Mouse (Mus musculus) embryo, embryonic 9.5 days (tissue): Measurements from ENCODE around the gene Map1s.

Experiments used
- DNase-seq: peaks from one replicate; pipeline ENCODE4 v3.0.0-alpha.2; 2017; ENCODE audit errors: extremely low spot score

The Map1s gene

DNA sequence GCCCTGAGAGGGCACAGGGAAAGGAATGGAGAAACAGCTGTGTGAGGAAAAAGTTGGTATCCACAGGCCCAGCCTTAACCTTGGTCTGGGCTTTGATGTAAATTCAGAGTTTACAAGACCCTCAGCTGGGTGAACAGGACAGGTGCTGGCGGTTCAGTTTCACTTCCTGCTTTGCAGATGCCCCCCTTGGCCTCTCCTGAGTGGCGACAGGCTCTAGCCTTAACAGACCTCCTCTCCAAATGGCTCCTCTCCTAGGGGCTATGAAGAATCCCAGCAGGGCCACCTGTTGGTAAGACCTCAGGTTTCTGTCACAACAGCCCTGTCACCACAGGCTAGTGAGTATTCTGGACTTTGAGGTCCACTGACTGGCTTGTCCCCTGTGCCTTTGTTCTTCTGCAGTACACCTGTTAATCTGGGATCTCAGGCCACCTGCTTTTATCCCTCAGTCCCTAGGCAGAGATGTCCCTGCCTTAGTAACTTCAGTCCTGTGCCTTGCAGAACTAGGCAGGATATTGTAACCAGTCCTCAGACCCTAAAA lies 7.0 kb upstream of the Map1s start:
- DNase-seq = no peak

DNA sequence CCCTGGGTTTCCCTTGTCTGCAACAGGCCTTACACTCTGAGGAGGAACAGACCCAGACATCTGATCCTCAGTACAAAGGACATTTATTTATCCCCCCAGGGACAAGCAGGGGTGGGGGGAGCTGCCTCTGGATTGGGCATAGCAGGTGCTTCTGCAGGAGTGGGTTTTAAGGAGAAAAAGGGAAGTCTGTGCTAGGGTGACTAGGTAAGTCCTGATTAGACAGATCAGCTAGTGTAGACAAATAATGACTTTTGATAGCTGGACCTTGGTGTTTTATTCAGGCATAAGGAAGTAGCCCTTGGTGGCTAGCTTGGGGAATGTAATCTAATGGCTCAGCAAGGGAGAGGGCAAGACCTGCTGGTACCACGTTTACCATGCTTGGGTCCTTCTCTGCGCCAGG lies 6.5 kb upstream of the Map1s start:
- no peak for DNase-seq

DNA sequence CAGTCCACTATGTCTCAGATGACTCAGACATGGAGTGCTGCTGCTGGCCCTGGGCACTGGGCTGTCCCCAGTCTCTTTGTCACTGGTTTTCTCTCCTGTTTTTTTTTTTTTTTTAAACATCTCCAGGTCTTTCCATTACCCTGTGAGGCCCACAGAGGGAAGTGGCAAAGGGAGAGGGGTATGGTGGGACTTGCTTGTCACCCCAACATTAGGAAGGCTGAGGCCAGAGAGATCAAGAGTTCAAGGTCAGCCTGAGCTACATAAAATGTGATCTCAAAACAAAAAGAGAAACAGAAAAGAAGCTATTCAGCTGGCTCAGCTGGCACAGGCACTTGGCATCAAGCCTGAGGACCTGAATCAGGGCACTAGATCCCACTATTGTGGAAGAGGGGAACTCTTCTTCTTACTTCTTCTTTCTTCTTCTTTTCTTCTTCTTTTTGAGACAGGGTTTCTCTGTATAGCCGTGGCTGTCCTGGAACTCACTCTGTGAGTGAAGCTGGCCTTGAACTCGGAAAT lies 4.8 kb upstream of the Map1s start:
- no peak for DNase-seq

DNA sequence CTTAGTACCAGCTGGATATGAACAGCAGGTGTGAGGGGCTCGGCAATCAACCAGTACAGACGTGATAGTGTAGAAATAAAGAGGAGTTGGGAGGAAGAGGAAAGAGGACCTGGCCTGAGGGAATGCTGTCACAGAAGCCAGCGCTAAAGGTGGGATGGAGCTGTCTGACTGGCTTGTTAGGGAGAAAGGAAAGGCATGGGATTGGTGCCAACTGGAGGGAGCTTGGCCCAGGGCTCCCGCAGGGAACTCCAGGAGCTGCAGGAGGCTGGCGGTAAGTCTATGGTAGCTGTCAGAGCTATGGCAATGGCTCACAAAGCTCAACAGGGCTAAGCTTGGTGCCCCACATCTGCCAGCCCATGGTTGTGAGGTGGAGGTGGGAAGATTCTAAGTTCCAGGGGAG lies 3.5 kb upstream of the Map1s start:
- no peak for DNase-seq

DNA sequence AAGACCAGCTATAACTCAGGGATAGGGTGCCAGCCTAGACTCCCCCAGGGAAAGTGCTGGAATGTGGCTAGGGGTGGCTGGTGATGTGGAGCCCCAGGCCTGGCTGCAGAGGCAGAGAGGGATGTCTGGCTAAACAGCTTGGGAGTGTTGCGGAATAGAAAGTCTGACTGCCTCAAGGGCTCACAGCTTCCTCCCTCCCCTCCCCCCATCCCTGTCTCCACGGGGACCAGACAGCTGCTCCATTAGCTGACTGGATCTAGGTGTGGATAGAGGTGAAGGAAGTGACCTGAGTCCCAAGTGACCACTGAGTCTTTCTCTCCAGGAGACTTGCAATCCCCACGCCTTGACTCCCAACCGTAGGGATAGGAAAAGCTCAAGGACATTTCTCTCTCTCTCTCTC lies 2.6 kb upstream of the Map1s start:
- no peak for DNase-seq

DNA sequence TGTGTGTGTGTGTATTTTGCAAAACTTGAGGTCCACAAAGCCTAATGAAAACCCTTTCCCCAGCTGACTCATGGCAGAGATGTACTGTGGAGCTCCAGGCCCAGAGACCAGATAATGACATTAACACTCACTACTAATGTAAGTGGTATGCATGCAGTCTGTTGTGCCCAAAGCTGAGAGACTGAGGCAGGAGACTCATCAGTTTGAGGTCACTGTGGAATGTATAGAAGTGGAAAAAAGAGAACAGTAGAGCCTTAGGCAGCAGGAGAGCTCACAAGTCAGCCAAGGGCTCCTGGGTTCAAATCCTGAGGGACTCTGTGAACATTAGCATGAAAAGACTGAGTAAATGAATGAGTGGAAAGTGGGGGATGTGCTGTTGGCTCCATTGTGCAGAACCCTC lies 2.1 kb upstream of the Map1s start:
- no peak for DNase-seq

DNA sequence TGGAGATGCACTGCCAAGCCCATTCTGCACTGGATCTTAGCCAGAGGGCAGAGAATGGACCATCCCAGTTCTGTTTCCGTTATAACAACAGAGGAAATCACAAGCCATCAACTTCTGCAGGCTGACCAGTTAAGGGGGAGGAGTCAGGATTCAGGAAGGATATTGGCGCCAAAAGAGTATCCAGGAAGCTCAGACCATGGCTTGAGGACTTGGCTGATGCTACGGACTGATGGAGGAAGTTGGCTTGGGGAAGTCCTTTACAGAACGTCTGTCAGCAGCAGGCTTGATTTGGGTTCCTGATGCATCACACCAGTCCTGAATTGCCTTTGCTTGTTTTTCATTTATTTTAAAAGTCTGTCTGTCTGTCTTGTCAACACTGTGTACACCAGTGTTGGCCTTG lies 1.2 kb upstream of the Map1s start:
- DNase-seq = no peak

DNA sequence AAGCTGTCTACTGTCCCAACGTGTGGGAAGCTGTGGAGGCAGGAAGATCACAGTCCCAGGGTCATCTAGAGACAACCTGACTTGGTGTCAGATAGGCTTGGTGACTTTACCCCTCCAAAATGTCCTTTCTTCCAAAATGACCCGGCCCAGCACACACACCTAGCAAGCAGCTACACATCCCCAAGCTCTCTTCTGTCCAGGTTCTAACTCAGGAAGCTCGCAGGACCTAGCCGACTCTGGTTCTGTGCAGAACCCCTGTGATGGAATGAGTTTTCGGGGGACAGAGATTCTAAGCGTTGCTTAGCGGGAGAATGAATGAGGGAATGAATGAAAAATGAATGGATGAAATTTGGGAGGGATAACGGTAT lies 285 bp upstream of the Map1s start:
- no peak for DNase-seq

DNA sequence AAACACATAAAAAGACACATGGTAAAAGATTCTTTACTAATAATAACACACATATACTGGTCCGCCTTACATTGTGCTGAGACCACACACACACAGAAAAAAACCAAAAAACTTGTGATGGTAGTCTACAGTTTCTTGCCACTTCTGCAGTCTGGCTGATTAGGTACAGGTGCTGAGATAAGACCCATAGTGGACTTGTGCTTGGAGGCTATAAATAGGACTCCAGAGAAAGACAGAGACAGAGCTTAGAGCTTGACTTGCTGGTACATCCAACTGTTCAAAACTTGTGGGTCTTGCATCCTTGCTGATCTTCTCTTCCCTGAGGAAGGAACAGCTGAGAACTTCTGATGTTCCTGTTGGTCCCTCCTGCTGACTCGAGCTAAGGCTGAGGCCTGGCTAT lies 1.8 kb downstream of the Map1s start:
- DNase-seq = no peak

DNA sequence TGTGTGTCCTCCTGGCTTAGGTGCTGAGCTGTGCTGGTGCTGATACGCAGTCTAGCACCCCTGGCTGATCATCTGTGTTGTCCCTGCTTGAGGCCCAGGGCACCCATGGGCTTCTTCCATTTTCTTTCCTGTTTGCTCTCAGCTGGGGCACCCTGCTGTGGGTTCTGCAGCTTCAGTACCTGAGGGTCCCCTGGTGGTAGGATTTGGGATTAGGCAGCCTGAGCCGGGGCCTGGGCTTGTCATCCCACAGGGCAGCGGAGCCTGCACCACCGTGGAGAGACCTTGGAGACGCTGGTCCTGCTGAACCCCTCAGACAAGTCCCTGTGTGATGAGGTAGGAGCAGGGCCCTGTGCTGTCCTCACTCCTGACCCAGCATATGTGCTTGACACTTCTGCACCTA lies 5.9 kb downstream of the Map1s start:
- no peak for DNase-seq

DNA sequence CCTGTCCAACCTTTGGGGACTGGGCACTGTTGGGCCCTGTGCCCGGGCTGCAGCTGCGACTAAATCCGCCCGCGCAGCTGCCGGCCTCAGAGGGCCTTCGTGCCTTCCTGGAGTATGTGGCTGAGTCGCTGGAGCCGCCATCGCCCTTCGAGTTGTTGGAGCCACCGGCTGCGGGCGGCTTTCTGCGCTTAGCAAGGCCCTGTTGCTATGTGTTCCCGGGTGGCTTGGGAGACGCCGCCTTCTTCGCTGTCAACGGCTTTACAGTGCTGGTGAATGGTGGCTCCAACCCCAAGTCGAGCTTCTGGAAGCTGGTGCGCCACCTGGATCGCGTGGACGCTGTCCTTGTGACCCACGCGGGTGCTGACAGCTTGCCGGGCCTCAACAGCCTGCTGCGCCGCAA lies 7.2 kb downstream of the Map1s start:
- no peak for DNase-seq

DNA sequence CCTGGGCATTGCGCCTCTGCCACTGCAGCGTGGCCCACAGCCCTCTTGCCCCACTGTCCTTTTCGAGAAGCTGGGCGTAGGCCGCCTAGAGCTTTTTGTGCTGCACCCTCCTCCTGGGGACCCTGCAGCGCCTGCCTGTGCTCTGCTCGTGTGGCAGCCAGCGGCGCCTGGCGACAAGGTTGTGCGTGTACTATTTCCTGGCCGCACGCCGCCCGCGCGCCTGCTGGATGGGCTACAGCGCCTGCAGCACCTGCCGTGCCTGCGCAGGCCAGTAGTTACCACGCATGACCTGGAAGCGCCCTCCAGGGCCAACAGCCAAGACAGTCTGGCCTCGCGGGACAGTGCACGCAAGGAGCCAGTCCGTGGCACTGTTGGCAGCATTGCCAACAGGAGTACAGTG lies 7.8 kb downstream of the Map1s start:
- no peak for DNase-seq

DNA sequence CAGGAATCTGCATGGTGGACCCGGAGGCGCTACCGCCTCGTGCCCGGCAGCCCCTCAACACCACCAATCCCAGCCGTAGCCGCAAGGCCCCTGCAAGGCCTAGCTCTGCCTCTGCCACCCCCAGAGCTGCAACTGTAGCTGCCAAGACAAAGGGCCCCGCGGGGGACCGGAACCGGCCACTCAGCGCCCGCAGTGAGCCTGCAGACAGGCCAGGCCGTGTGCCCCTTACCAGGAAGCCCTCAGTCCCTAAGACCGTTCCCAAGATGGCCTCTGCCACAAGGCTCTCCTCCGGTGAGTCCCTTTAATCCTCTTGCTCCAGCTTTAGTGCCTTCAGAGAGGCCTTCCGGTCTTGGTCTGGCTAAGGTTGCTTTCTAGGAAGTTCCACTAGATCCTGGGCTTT lies 9.0 kb downstream of the Map1s start:
- no peak for DNase-seq

DNA sequence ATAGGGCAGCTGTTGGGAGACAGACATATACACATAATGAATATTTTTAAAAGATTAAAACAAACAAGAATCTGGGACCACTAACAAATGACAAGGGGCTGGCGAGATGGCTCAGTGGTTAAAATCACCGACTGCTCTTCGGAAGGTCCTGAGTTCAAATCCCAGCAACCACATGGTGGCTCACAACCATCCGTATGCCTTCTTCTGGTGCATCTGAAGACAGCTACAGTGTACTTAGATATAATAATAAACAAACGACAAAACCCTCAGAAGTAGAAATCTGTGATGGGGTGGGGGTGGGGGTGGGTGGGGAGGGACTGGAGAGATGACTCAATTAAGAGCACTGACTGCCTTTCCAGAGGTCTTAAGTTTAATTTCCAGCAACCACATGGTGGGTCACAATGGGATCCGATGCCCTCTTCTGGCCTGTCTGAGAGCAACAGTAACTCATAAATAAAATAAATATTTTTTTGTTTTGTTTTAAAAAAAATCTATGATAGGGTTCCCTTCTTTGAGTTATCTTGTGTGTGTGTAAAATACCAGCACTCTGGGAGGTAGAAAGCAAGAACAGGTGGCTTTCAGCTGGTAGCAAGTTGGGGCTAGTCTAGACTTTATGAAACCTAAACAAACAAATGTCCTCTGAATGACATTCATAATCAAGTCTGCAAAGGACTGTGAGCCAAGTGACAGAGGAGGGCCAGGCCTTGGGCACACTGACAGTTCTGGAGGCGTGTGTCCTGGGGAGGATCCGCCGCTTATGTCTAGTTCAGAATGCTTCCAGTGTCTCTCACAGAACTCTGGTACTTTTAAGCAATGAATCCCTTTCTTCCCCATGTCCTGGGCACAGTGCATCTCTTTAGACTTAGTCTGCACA lies 14.6 kb downstream of the Map1s start:
- DNase-seq = no peak

DNA sequence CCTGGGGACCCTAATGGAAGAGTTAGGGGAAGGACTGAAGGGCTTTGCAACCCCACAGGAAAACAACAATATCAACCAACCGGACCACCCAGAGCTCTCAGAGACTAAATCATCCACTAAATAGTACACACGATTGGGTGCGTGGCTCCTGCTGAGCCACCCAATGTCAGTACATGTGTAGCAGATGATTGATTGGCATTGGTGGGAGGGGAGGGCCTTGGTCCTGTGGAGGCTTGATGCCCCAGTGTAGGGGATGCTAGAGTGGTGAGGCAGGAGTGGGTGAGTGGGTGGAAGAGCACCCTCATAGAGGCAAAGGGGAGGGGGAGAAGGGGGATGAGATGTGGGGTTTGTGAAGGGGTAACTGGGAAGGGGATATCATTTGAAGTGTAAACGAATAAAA lies 18.4 kb downstream of the Map1s start:
- no peak for DNase-seq

DNA sequence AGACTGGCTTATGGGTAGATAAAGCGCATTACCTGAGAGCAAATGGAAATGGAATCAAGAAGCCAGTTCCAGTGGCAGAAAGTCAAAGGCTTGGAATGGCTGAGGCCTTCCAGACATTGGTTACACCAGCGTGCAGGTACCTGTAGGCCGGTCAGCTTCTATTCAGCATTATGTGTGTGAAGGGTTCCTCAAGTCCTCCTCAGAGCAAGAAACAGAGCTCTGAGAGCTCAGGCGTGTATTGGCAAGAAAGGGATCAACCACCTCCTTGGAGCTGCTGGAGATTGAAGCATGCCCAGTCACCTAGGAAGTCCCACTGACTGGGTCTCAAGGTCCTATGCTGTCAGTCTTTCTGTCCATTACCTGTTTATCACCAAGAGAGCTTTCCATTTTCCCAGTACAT lies 20.0 kb downstream of the Map1s start:
- DNase-seq = no peak

DNA sequence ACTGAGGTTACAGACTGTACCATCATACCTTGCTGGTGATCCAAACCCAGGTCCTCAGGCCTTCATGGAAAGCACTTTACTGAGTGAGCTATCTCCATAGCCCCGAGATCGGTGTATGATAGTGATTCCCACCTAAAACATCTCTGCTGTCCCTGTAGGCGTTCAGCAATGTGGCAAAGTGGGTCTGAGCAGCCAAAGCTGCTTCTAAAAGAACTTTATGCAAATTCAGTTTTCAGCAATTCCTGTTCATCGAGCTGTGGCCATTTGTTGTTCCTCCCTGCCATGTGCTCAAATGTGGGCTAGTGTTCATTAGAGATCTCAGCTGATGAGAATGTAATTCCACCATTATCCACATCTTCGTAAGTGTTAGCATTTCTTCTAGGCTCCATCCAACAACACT lies 20.7 kb downstream of the Map1s start:
- no peak for DNase-seq

DNA sequence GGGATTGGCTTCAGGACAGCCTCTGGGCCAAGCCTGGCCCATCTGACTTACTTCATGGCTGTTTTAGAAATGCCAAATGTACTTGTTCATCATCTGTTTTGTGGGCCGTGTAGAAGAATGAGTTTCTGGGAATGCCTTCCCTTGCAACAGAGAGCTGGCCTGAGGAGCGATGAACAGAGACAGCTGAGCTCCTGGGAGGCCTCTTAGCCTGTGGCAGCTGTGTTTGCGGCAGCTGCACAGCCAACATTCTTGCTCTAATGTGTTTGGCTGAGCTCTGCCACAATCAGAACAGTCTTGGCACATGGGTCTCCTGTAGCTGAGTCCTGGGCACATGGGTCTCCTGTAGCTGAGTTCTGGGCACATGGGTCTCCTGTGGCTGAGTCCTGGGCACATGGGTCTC lies 22.4 kb downstream of the Map1s start:
- DNase-seq = no peak

DNA sequence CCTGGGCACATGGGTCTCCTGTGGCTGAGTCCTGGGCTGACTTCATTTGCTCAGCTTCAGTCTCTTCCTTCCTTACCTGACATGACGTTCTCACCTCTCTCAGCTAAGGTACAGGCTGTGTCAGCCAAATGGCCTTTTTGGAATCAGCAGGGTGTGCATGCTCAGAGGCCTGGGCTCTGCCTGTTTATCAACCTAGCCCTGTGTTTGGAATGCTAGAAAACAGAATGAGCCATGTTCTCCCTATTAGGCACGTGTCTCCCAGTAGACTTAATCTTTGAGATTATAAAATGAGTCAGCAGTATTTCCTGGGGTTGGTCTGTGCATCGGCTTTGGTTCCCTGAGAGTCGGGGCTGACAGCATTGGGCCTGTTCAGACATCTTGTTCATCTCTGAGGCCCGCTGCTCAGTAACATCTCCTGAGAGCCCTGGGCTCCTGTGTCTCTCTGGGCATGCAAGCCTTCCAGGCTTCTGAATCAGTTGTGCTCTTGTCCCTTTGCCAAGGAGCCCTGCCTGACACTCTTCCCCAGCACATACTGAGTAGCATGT lies 23.1 kb downstream of the Map1s start:
- DNase-seq = no peak

DNA sequence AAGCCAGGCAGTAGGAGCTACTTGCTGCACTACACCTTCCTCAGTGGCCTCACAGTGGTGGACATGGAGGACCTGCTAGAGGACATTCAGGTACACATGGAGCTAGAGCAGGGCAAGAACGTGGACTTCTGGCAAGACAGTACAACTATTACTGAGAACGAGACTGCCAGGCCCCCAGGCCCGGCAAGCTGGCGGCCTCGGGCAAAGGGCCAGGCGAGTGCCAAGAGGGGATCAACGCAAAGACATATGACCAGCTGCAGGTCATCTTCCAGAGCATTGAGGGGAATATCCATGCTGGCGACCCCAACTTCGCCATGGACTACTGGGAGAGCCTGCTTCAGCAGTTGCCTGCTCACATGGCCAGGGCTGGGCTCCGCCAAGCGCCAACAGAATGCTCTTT lies 26.0 kb downstream of the Map1s start:
- no peak for DNase-seq

DNA sequence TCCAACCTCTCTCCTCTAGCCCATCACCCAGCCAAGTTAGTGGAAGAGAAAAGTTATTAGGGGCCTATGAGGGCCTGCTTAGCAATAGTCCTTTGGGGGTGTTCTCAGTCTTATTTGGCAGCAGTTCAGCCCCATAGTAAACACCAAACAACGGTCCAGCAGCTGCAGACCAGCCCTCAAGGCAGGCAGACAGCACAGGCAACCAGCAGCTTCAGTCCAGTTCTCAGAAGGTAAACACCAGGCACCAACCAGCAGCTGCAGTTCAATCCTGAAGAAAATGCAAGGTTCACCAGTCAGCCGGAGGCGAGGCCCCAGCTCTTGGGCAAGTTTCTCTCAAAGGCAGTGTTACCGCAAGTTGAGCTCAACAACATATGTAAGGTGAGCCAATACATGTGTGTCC lies 27.3 kb downstream of the Map1s start:
- no peak for DNase-seq

DNA sequence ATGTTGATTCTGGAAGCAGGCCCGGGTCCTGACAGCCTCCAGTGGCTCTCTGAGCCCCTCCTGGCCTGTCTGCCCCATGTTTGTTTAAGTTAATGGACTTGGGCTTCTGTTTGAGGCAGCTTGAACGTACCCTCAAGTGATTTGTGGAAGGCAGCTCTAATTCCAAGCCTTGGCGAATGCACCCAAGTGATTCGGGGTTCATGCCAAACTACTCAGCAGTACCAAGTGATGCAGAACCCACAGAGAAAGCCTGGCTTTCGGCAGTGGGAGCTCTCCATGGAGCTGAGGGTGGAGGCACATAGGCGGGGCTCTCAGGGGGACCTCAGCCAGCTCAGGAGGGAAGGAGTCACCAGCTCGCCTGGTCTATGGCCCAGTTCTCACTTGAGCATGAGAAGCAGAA lies 29.1 kb downstream of the Map1s start:
- DNase-seq = no peak

DNA sequence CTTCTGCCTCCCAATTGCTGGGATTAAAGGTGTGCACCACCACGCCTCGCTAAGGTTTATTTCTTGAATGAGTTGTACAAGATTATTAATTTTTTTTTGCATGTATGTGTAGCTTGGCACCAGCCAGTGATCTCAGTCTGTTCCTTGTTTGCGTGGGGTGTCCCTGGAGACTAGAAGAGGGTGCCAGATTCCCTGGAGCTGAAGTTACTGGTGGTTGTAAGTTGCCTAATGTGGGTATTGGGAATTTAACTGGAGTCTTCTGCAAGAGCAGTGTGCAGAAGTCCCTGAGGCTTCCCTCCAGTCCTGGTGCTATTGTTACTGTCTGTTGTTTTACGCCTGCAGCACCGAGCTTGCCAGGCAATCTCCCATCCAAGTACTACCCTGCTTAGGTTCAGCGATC lies 31.5 kb downstream of the Map1s start:
- DNase-seq = no peak

DNA sequence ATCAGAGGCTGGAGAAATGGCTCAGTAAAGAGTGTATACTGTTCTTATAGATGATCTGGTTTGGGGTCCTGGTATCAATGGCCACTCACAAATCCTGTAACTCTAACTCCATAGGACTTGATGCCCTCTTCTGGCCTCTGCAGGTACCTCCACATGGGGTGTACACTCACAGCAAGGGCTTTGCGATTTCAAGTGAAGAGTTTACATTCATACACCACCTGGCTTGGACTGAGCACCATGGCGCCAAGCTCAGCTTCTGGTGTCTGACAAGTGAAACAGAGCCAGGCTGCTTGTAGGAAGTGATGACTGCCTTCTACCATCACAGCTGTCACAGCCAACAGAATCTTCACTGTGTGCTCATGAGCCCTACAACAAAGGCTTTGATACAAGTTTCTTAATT lies 35.7 kb downstream of the Map1s start:
- DNase-seq = no peak
